Mouse (Mus musculus) splenic B cell, adult 2 months (primary cell): ENCODE measurements around the gene Clip4.

Source experiments
- DNase-seq: peaks from one replicate; pipeline ENCODE4 v3.0.0-alpha.2; 2011; ENCODE audit warnings: low read depth, low spot score
- H3K27me3 ChIP-seq: 2 replicates; pipeline ENCODE4 v1.6.1; 2012; ENCODE audit warnings: mild to moderate bottlenecking, low read length, moderate library complexity, mixed read lengths; ENCODE audit not compliant: control insufficient read depth, poor library complexity, insufficient read depth, severe bottlenecking
- H3K36me3 ChIP-seq: 2 replicates; pipeline ENCODE4 v1.6.1; 2012; ENCODE audit warnings: mild to moderate bottlenecking, low read length, moderate library complexity, mixed read lengths; ENCODE audit not compliant: control insufficient read depth, poor library complexity, insufficient read depth, severe bottlenecking

Clip4 gene

DNA sequence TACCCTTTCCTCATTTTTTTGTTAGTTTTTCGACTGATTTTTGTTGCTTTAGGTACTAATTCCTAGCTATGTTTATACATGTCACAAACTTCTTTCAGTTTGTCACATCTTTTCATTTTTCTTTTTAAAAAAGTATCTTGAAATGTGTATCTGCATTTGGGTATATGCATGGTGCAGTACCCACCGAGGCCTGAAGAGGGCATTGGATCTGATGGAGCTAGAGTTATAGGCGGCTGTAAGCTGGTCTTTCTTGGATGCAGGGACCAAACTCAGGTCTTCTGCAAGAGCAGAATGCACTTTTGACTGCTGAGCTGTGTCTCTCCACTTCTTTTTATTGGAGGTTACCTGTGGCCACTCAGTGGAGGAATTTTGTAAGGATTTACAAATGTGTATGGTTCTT, 10.4 kb downstream of the Clip4 start:
- no peaks in the 10 kb centered on the region for H3K36me3 ChIP-seq
- peak; percentile 1 for DNase-seq

GRCm38 (mm10) chr17:71780490-71780889, 12.2 kb downstream of the Clip4 start:
- Histone ChIP-seq H3K36me3 (no peaks in the 10 kb centered on the region), H3K27me3 (no peaks in the 10 kb centered on the region)

More for the DNA sequence above, 10.4 kb downstream of the Clip4 start:
- no peaks in the 10 kb centered on the region for H3K27me3 ChIP-seq

DNA sequence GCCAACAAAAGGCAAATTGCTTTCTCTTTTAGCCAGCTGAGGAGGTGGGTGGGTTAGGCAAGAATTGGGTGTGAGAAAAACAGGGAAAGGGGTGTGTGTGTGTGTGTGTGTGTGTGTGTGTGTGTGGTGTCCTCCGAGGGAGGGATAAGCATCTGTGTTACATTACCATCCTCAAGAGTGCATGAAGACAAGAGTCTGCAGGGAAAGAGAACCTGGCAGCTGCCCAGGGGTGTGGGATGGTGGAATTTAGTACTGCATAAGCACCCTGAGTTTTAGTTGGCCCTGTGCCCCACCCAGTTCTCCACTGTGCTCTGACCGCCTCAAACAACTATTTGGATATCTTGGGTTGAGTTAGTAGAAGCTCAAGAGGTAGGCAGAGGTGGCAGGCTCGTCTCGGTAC, 12.7 kb downstream of the Clip4 start:
- H3K27me3 ChIP-seq: no peaks in the 10 kb centered on the region
- DNase-seq: no peak
- no peaks in the 10 kb centered on the region for H3K36me3 ChIP-seq

More at GRCm38 (mm10) chr17:71780490-71780889, 12.2 kb downstream of the Clip4 start:
- DNase-seq: no peak

DNA sequence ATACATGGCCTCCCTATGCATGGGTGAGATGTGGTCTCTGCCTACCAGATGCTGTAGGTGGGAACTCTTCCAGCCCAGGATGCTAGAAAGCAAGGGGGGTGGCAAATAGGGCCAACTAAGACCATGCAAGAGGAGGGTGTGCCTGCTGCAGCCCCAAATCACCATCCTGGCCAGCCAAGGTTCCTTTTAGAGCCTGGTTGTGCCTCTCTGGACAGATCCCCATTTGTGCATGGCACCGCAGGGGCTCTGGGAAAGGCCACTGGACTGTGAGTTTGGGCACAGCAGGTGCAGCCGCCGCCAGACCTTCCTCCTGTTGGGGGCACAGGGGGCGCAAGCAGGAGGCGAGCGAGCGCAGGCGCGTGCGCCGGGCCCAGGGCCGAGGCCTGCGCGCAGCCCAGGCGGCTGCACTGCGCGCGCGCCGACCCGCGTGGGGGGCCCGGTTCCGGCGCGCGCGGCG, 14.0 kb downstream of the Clip4 start:
- no peaks in the 10 kb centered on the region for H3K36me3 ChIP-seq
- H3K27me3 ChIP-seq: no peaks in the 10 kb centered on the region
- no peak for DNase-seq

- no peaks in the 10 kb centered on the region for H3K36me3 ChIP-seq
- no peaks in the 10 kb centered on the region for H3K27me3 ChIP-seq
- no peak for DNase-seq
Observed at GRCm38 (mm10) chr17:71782699-71783365, 14.6 kb downstream of the Clip4 start.

GRCm38 (mm10) chr17:71783366-71783735, 15.1 kb downstream of the Clip4 start:
- Histone ChIP-seq H3K36me3 (no peaks in the 10 kb centered on the region), H3K27me3 (no peaks in the 10 kb centered on the region)
- DNase-seq: no peak

GRCm38 (mm10) chr17:71786456-71786855, 18.2 kb downstream of the Clip4 start:
- no peaks in the 10 kb centered on the region for H3K36me3 ChIP-seq
- no peaks in the 10 kb centered on the region for H3K27me3 ChIP-seq
- no peak for DNase-seq

DNA sequence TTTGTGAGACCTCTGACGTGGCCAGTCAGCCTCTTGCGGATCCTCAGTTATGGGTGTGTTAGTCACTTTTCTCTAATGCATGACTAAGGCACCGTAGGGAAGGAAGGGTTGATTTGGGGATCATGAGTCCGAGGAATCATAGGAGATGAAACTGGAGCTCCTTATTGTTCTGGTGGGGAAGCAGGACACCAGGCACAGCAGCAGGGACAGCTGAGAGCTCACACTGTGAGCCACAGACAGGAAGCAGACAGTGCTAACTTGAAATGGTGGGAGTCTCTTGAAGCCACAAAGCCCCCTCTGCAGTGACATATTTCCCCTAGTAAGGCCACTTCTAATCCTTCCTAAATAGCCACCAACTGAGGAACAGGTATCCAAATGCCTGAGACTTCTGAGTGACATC, 22.8 kb downstream of the Clip4 start:
- DNase-seq: no peak
- no peaks in the 10 kb centered on the region for H3K36me3 ChIP-seq
- H3K27me3 ChIP-seq: no peaks in the 10 kb centered on the region

DNA sequence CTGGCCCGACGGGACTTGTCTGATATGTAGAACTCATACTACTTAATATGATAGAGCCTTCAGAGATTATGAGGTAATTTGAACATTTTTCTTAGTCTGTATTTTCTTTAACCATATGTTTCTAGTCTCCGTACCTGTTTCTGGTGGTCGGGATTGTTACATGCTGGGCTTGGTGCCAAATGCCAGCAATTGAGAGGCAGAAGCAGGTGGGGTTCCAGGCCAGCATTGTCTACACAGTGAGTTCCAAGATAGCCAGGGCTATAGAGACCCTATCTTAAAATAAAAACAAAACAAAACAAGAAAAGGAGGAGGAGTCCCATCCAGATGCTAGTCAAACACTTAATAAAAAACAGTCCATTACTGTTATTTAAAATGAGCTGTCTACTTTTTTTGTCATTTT, 23.3 kb downstream of the Clip4 start:
- no peak for DNase-seq

DNA sequence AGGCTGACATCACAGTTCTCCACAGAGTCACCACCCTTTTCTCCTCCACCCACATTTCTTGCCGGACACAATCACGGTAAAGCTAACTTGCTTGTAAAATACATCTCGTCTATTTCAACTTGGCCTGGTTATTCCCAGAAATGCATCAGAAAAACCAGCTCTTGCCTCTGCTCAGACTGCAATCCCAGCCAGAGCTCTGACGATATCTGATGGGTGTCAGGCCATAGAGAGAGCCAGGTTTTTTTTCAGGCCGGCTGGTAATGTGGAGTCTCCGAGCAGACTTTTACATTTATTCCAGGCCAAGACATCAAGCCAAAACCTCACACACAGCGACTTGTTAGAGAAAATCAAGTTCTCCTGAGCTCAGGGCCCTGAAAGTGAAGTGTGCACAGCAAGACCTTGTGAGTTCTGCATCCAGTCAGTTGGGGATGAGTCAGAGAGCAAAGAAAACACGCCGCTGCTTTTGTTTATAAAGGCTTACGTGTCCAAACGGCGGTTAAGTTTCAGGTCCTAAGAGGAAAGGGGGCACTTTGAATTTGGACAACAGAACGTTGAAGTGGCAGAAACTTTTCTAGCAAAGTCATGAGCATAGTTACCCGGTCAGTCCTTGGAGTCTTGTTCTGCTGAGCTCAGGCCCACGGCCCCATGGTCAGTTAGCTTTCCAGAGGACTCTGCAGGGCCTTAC, 27.4 kb downstream of the Clip4 start:
- DNase-seq: no peak
- H3K27me3 ChIP-seq: no peaks in the 10 kb centered on the region
- no peaks in the 10 kb centered on the region for H3K36me3 ChIP-seq

More for the DNA sequence above, 23.3 kb downstream of the Clip4 start:
- Histone ChIP-seq H3K27me3 (no peaks in the 10 kb centered on the region), H3K36me3 (no peaks in the 10 kb centered on the region)

DNA sequence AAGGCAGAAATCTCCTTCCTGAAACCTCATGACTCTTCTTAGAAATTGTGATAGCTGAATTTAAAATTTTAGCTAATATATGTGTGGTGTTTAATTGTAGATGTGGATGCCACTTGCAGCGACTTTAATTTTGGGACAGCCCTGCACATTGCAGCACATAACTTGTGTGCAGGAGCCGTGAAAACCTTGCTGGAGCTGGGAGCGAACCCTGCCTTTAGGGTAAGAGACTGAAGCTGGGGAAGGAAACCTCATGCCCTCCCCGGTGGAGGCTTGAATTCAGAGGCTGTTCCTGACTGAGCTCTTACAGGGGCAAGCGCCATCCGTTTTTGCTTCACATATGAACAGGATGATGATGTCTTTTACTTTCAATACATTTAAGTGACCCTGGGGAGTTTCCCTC, 35.2 kb downstream of the Clip4 start:
- H3K27me3 ChIP-seq: no peaks in the 10 kb centered on the region
- no peak for DNase-seq
- H3K36me3 ChIP-seq: no peaks in the 10 kb centered on the region

- DNase-seq: no peak
- Histone ChIP-seq H3K27me3 (no peaks in the 10 kb centered on the region), H3K36me3 (no peaks in the 10 kb centered on the region)
Observed at GRCm38 (mm10) chr17:71803876-71804275, 35.6 kb downstream of the Clip4 start.

GRCm38 (mm10) chr17:71811070-71811469, 42.8 kb downstream of the Clip4 start:
- DNase-seq: no peak
- H3K27me3 ChIP-seq: no peaks in the 10 kb centered on the region
- H3K36me3 ChIP-seq: no peaks in the 10 kb centered on the region

DNA sequence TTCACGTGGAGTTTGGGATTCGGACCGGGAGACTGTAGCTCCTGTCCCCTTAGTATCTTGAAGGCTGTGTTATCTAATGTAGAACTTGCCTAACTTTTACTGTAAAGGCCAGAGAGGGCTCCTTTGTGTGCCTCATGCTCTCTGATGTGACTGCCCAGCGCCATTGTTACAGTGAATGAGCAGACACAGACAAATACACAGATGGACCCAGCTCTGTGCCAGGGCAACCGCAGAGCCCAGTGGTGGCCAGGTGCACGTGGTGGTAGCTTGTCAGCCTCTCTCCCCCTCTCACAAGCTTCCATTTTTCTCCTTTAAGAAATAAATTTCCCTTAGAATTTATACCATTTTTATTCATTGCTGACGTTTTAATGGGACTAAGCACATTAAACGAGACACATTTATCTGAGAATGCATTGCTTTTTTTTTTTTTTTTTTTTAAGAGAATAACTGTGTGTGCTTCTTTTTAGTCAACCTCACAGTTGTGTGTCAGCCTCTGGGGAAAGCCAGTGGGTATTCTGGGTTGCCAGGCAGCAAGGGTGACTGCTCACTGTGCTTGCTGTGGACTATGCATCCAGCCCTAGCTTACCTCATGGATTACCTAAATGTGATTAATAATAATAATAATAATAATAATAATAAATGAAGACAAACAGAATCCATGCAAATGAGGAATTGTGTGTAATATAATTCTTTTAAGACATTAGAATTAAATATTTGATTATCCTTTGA, 48.0 kb downstream of the Clip4 start:
- H3K27me3 ChIP-seq: no peaks in the 10 kb centered on the region
- no peaks in the 10 kb centered on the region for H3K36me3 ChIP-seq
- DNase-seq: no peak

GRCm38 (mm10) chr17:71823622-71824306, 55.5 kb downstream of the Clip4 start:
- no peaks in the 10 kb centered on the region for H3K27me3 ChIP-seq
- DNase-seq: no peak

More at GRCm38 (mm10) chr17:71823622-71824306, 55.5 kb downstream of the Clip4 start:
- no peaks in the 10 kb centered on the region for H3K36me3 ChIP-seq
